Mouse (Mus musculus) heart, adult 2 months (tissue): ENCODE measurements around the gene Plcb3. TPM values are rescaled to one million over a fixed set of nuclear protein-coding genes. Genes with fewer than 3 reads are reported as not detected.
A peak's percentile ranks its signal among the peaks of the same experiment; 100 is the strongest.

Source experiments
- DNase-seq, 2 experiments: peaks; one replicate each; pipeline ENCODE4 v3.0.0; 2021
- H3K27ac ChIP-seq: fragments of 200-600 bp; 2 replicates; pipeline ENCODE4 v1.8.1; 2022
- H3K27me3 ChIP-seq: fragments of 200-500 bp; 2 replicates; pipeline ENCODE4 v1.6.1; 2012; ENCODE audit warnings: mild to moderate bottlenecking, low read length, inconsistent platforms, mixed read lengths; ENCODE audit not compliant: control insufficient read depth, insufficient read depth
- H3K36me3 ChIP-seq: fragments of 200-500 bp; 2 replicates; pipeline ENCODE4 v1.6.1; 2012; ENCODE audit warnings: low read length, inconsistent platforms; ENCODE audit not compliant: control insufficient read depth, insufficient read depth
- H3K4me1 ChIP-seq: fragments of 200-500 bp; 2 replicates; pipeline ENCODE4 v1.6.1; 2011; ENCODE audit warnings: low read length; ENCODE audit not compliant: control insufficient read depth, insufficient read depth
- H3K4me3 ChIP-seq: fragments of 200-600 bp; 2 replicates; pipeline ENCODE4 v1.8.1; 2022
- H3K79me2 ChIP-seq: fragments of 200-500 bp; replicated peaks from 2 replicates; pipeline ENCODE4 v1.6.1; 2012; ENCODE audit warnings: mild to moderate bottlenecking, inconsistent platforms, low read length, moderate library complexity, mixed read lengths; ENCODE audit not compliant: control insufficient read depth, insufficient read depth
- H3K9ac ChIP-seq: fragments of 200-500 bp; 2 replicates; pipeline ENCODE4 v1.6.1; 2012; ENCODE audit warnings: low read depth, mild to moderate bottlenecking, control low read depth, inconsistent platforms, low read length, mixed read lengths
- CTCF ChIP-seq: fragments of 200-600 bp; IDR thresholded peaks from 2 replicates; pipeline ENCODE4 v1.8.1; 2022; ENCODE audit warnings: antibody characterized with exemption, mild to moderate bottlenecking, moderate library complexity
- EP300 ChIP-seq: fragments of 200-500 bp; IDR thresholded peaks from 2 replicates; pipeline ENCODE4 v1.6.1; 2011; ENCODE audit warnings: low read depth, low read length, control low read depth; ENCODE audit not compliant: insufficient read depth
- POLR2A ChIP-seq: fragments of 200-500 bp; IDR thresholded peaks from 2 replicates; pipeline ENCODE4 v1.6.1; 2011; ENCODE audit warnings: mild to moderate bottlenecking, low read depth, low read length, control low read depth; ENCODE audit not compliant: insufficient read depth
- WGBS: fragments of 180-500 bp; shearing (Covaris S2); methylation state at CpG from one replicate; pipeline ENCODE4 v1.1.7; 2018; 5-methylcytosine and 5-hydroxymethylcytosine counted together
- intact Hi-C: fragments of 180-260 bp; cut with DNase I; formaldehyde crosslinking; loops from one replicate; pipeline ENCODE4 v1.15.1; 2025
- polyA plus RNA-seq: library from polyadenylated mRNA; depleted of rRNA; stranded (reverse); fragments of >200 nt; gene quantifications from 2 replicates; pipeline ENCODE4 v1.2.3, GENCODE M21; 2012
- total RNA-seq, 2 experiments: library from RNA; stranded (reverse); gene quantifications; 2 replicates each; pipeline ENCODE4 v1.2.3; 2021

Gene Plcb3
- total and polyA plus RNA-seq, 3 experiments = 14.6 to 27.5 (median 15.2) TPM

DNA sequence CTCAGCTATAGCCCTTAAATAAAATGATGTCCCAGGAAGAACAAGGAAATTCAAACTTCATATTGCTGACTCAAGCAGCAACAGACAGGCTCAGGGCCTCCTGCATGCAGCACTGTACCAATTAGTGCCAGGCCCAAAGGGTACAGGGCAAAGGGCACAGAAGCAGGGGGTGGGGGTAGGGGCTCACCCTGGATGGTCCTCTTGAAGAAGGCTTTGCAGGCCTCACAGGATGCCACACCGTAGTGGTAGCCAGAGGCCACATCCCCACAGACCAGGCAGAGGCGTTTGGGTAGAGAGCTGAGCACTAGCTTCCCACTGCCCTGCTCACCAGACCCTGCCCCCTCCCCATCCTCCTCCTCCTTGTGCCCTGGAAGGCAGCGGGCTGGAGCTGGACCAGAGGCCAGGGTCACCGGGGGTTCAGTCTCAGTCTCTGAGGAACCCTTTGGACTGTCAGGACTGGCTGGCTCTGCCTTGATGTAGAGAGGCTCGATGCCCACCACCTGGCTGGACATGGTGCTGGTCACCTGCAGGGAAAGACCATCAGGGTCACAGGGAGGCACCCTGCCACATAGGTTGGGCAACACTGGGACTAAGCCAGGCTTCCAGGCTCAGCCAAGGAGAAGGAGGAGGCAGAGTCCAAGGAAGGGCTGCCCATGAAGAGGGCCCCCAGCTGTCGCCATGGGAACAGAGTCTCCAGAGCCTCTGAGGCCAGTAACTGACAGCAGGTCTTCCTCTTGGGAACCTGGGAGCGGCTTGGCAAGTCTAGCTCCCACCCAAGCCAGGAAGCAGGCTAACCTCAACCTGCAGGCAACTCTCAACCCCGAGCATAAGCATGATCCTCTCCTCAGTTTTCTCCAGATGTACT is 56.2 kb downstream of the Plcb3 start:
- DNase-seq = peak; percentile 61 to 68
- Histone ChIP-seq H3K36me3 (no peaks in the 10 kb centered on the region), H3K27ac (no peak overlapping the region; the same call in 1 of the 2 replicates), H3K4me3 (peak overlapping the region; percentile 84), H3K79me2 (no peaks in the 10 kb centered on the region), H3K4me1 (peaks cover 10% of the 10 kb centered on the region), H3K27me3 (0 out of 2 replicates have a peak, but pooled peaks cover 2% of the 10 kb centered on the region), H3K9ac (peak overlapping the region; percentile 84)
- 38% methylated on average over 8 of the region's 8 CpGs for WGBS
- intact Hi-C loops = loop anchor here (1.0 kb wide), 1 partner anchor 11 kb away; the partner anchor contains the start of gene Trmt112
- TF ChIP-seq POLR2A = no peak
- TF ChIP-seq CTCF = no peak
- TF ChIP-seq EP300 = no peak

DNA sequence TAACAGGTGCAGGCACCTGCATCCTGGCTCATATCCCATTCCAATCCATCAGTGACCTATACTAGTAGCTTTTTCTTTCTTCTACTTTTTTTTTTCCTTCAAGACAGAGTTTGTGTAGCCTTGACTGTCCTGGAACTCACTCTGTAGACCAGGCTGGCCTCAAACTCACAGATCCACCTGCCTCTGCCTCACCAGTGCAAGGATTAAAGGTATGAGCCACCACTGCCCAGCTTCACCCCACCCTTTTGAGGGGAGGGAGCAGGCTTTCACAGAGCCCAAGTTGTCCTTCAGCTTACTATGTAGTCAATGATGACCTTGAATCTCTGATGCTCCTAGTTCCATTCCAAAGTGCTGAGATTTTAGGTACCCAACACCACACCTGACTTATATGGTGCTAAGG is 56.8 kb downstream of the Plcb3 start:
- Histone ChIP-seq H3K36me3 (no peaks in the 10 kb centered on the region), H3K79me2 (no peaks in the 10 kb centered on the region), H3K27me3 (no peaks in the 10 kb centered on the region), H3K27ac (no peak overlapping the region), H3K9ac (0 out of 2 replicates have a peak overlapping the region, but pooled peaks have one; percentile 25), H3K4me3 (no peak overlapping the region), H3K4me1 (peaks cover 7% of the 10 kb centered on the region)
- no peak for DNase-seq
- TF ChIP-seq CTCF (no peak), EP300 (no peak), POLR2A (no peak)
- intact Hi-C loops = no loop called here

- Histone ChIP-seq H3K36me3 (no peaks in the 10 kb centered on the region), H3K27ac (no peak overlapping the region), H3K4me1 (peaks cover 7% of the 10 kb centered on the region), H3K79me2 (no peaks in the 10 kb centered on the region), H3K27me3 (no peaks in the 10 kb centered on the region), H3K4me3 (no peak overlapping the region), H3K9ac (no peak overlapping the region)
- no peak for TF ChIP-seq CTCF
- TF ChIP-seq EP300 = no peak
- no peak for TF ChIP-seq POLR2A
- WGBS = 80% methylated on average over 4 of the region's 4 CpGs
- intact Hi-C loops = no loop called here
- DNase-seq = no peak
Observed at GRCm38 (mm10) chr19:6918321-6918720, 57.9 kb downstream of the Plcb3 start.

DNA sequence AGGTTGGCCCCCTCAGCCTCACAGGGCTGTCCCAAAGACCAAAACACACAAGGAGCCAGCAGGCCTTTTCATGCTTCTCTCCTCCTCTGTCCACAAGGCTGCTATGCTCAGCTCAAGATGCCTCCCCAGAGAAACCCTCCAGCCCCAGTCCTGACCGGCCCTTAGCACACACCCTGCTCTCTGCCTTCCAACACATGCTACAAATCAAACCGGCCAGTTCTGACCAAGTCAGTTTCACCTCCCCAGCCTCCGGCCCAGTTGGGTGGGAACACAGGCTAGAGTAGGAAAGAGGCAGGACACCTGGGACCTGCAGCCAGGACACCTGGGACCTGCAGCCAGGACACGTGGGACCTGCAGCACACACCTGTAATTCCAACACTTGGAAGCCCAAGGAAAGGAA is 59.8 kb downstream of the Plcb3 start:
- Histone ChIP-seq H3K4me1 (peaks cover 3% of the 10 kb centered on the region; the same call in 1 of the 2 replicates), H3K36me3 (no peaks in the 10 kb centered on the region), H3K4me3 (no peak overlapping the region), H3K27ac (no peak overlapping the region), H3K27me3 (no peaks in the 10 kb centered on the region), H3K79me2 (no peaks in the 10 kb centered on the region), H3K9ac (no peak overlapping the region)
- TF ChIP-seq EP300 = no peak
- TF ChIP-seq POLR2A = no peak
- no peak for TF ChIP-seq CTCF
- intact Hi-C loops = no loop called here
- no peak for DNase-seq
- WGBS = 61% methylated on average over 4 of the region's 4 CpGs

GRCm38 (mm10) chr19:6915276-6915675 is 61.0 kb downstream of the Plcb3 start:
- WGBS = 52% methylated on average over 4 of the region's 4 CpGs
- TF ChIP-seq CTCF = no peak
- TF ChIP-seq POLR2A = no peak
- TF ChIP-seq EP300 = no peak
- Histone ChIP-seq H3K9ac (no peak overlapping the region), H3K36me3 (no peaks in the 10 kb centered on the region), H3K4me3 (no peak overlapping the region), H3K4me1 (peaks cover 4% of the 10 kb centered on the region), H3K27me3 (no peaks in the 10 kb centered on the region), H3K79me2 (no peaks in the 10 kb centered on the region), H3K27ac (no peak overlapping the region)
- no peak for DNase-seq
- intact Hi-C loops = no loop called here

GRCm38 (mm10) chr19:6914540-6914939 is 61.7 kb downstream of the Plcb3 start:
- H3K27me3 ChIP-seq = no peaks in the 10 kb centered on the region
- no peaks in the 10 kb centered on the region for H3K36me3 ChIP-seq
- H3K4me1 ChIP-seq = peaks cover 3% of the 10 kb centered on the region
- WGBS = 90% methylated on average over 9 of the region's 9 CpGs
- no peak for DNase-seq
- H3K9ac ChIP-seq = no peak overlapping the region
- no peak overlapping the region for H3K4me3 ChIP-seq
- intact Hi-C loops = no loop called here
- H3K79me2 ChIP-seq = no peaks in the 10 kb centered on the region
- no peak overlapping the region for H3K27ac ChIP-seq
- TF ChIP-seq POLR2A (no peak), EP300 (no peak), CTCF (no peak)
